Mouse (Mus musculus) hindbrain, embryonic 14.5 days (tissue): ENCODE results near the gene Nuak2. TPM values are rescaled to one million over a fixed set of nuclear protein-coding genes. Genes with fewer than 3 reads are reported as not detected.
A peak's percentile ranks its signal among the peaks of the same experiment; 100 is the strongest.

Experiments used
- ATAC-seq: fragments of 200-750 bp; cut with Nextera tagmentation; 2 replicates; pipeline ENCODE4 v1.8.0; 2017; ENCODE audit warnings: moderate number of reproducible peaks, mild to moderate bottlenecking, moderate TSS enrichment, moderate library complexity; ENCODE audit not compliant: low FRiP score
- DNase-seq: peaks from one replicate; pipeline ENCODE4 v3.0.0-alpha.2; 2015; ENCODE audit warnings: low spot score
- H3K27ac ChIP-seq: fragments of 300-500 bp; sonication (generic); 2 replicates; pipeline ENCODE4 v1.5.1; 2014; ENCODE audit warnings: mild to moderate bottlenecking, moderate library complexity
- H3K27me3 ChIP-seq: fragments of 300-500 bp; sonication (generic); 2 replicates; pipeline ENCODE4 v1.6.1; 2014; ENCODE audit warnings: mild to moderate bottlenecking, low read length, mixed read lengths; ENCODE audit not compliant: control insufficient read depth, insufficient read depth
- H3K36me3 ChIP-seq: fragments of 300-500 bp; sonication (generic); replicated peaks from 2 replicates; pipeline ENCODE4 v1.6.1; 2014; ENCODE audit not compliant: control insufficient read depth, insufficient read depth
- H3K4me1 ChIP-seq: fragments of 300-500 bp; sonication (generic); replicated peaks from 2 replicates; pipeline ENCODE4 v1.6.1; 2014; ENCODE audit warnings: antibody characterized with exemption, low read length, mixed read lengths; ENCODE audit not compliant: control insufficient read depth, insufficient read depth
- H3K4me2 ChIP-seq: fragments of 300-500 bp; sonication (generic); replicated peaks from 2 replicates; pipeline ENCODE4 v1.6.1; 2014; ENCODE audit warnings: mild to moderate bottlenecking, moderate library complexity
- H3K4me3 ChIP-seq: fragments of 300-500 bp; sonication (generic); replicated peaks from 2 replicates; pipeline ENCODE4 v1.5.1; 2014; ENCODE audit warnings: mild to moderate bottlenecking, low read length
- H3K9ac ChIP-seq: fragments of 300-500 bp; sonication (generic); 2 replicates; pipeline ENCODE4 v1.6.1; 2014
- H3K9me3 ChIP-seq: fragments of 300-500 bp; sonication (generic); 2 replicates; pipeline ENCODE4 v1.6.1; 2016; ENCODE audit warnings: low read length; ENCODE audit not compliant: control insufficient read depth
- WGBS: fragments of 180-500 bp; shearing (Covaris S2); extraction: QIAGEN DNeasy Blood & Tissue Kit; methylation state at CpG from one replicate; pipeline ENCODE4 v1.1.7; 2014; 5-methylcytosine and 5-hydroxymethylcytosine counted together
- polyA plus RNA-seq: library from polyadenylated mRNA; unstranded; fragments of >200 nt; fragmentation: Nextera tagmentation; extraction: Ambion mirVana; gene quantifications from 2 replicates; pipeline ENCODE4 v1.2.1, GENCODE M21; 2014

Gene Nuak2
- polyA plus RNA-seq, 1 experiment from 2014 or later = 10.7 TPM

- no peak overlapping the region for H3K27ac ChIP-seq
- 0 out of 2 replicates have a peak, but pooled peaks cover 7% of the 10 kb centered on the region for H3K9me3 ChIP-seq
- DNase-seq (no peak), ATAC-seq (no peak)
- H3K4me2 ChIP-seq = no peak overlapping the region
- H3K4me1 ChIP-seq = 0 out of 2 replicates have a peak, but pooled peaks cover 7% of the 10 kb centered on the region
- WGBS = 79% methylated on average over 5 of the region's 5 CpGs
- no peaks in the 10 kb centered on the region for H3K27me3 ChIP-seq
- peaks cover 18% of the 10 kb centered on the region for H3K36me3 ChIP-seq
- H3K4me3 ChIP-seq = no peak overlapping the region
- H3K9ac ChIP-seq = no peak overlapping the region
Observed at GRCm38 (mm10) chr1:132353389-132353788, 37.5 kb downstream of the Nuak2 start.

- no peaks in the 10 kb centered on the region for H3K27me3 ChIP-seq
- 0 out of 2 replicates have a peak, but pooled peaks cover 7% of the 10 kb centered on the region for H3K4me1 ChIP-seq
- DNase-seq (no peak), ATAC-seq (no peak)
- H3K9ac ChIP-seq = no peak overlapping the region
- H3K4me3 ChIP-seq = no peak overlapping the region
- WGBS = 82% methylated on average over 9 of the region's 9 CpGs
- H3K27ac ChIP-seq = no peak overlapping the region
- H3K36me3 ChIP-seq = peaks cover 27% of the 10 kb centered on the region
- 0 out of 2 replicates have a peak, but pooled peaks cover 7% of the 10 kb centered on the region for H3K9me3 ChIP-seq
- H3K4me2 ChIP-seq = no peak overlapping the region
Observed at GRCm38 (mm10) chr1:132354234-132354633, 38.3 kb downstream of the Nuak2 start.

- no peak overlapping the region for H3K4me2 ChIP-seq
- DNase-seq = no peak
- 0 out of 2 replicates have a peak, but pooled peaks have one; percentile 15 for ATAC-seq
- peaks cover 36% of the 10 kb centered on the region for H3K36me3 ChIP-seq
- 40% methylated on average over 6 of the region's 6 CpGs for WGBS
- 0 out of 2 replicates have a peak, but pooled peaks cover 7% of the 10 kb centered on the region for H3K4me1 ChIP-seq
- H3K27me3 ChIP-seq = no peaks in the 10 kb centered on the region
- no peak overlapping the region for H3K4me3 ChIP-seq
- 0 out of 2 replicates have a peak, but pooled peaks cover 7% of the 10 kb centered on the region for H3K9me3 ChIP-seq
- H3K27ac ChIP-seq = peak overlapping the region; percentile 56; the same call in 1 of the 2 replicates
- peak overlapping the region; percentile 31; the same call in 1 of the 2 replicates for H3K9ac ChIP-seq
Observed at GRCm38 (mm10) chr1:132355162-132355601, 39.3 kb downstream of the Nuak2 start.

GRCm38 (mm10) chr1:132355841-132356242 is 39.9 kb downstream of the Nuak2 start:
- WGBS = 0% methylated on average over 3 of the region's 3 CpGs
- Histone ChIP-seq H3K36me3 (peaks cover 43% of the 10 kb centered on the region), H3K9ac (peak overlapping the region; percentile 31; the same call in 1 of the 2 replicates), H3K4me1 (0 out of 2 replicates have a peak, but pooled peaks cover 7% of the 10 kb centered on the region), H3K4me3 (no peak overlapping the region), H3K27me3 (no peaks in the 10 kb centered on the region), H3K4me2 (no peak overlapping the region), H3K9me3 (0 out of 2 replicates have a peak, but pooled peaks cover 4% of the 10 kb centered on the region), H3K27ac (peak overlapping the region; percentile 56)
- DNase-seq (peak; percentile 97), ATAC-seq (peak; percentile 65)

DNA sequence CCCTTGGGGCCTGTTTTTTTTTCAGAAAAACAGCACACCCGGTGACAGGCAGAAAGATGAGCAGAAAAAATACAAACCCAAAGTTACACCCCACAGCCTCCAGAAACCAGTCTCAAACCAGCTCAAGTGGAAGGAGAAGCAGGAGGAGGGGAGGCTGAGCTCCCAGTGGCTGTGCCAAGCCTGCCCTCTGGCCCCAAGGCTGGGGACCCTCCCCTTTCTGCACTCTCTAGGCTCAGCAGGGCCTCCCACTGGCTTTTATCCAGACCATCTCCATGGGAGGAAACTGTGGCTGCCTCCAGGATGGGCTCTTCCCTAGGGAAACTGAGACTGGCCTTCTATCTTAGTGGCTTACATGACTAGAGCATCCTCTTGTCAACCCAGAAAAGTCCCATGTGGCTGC is 40.9 kb downstream of the Nuak2 start:
- 0 out of 2 replicates have a peak, but pooled peaks cover 7% of the 10 kb centered on the region for H3K4me1 ChIP-seq
- H3K27ac ChIP-seq = no peak overlapping the region
- DNase-seq = no peak
- ATAC-seq = no peak
- H3K9ac ChIP-seq = no peak overlapping the region
- whole genome bisulfite sequencing = 61% methylated on average over 1 of the region's 1 CpGs
- H3K36me3 ChIP-seq = peaks cover 47% of the 10 kb centered on the region
- no peak overlapping the region for H3K4me3 ChIP-seq
- H3K9me3 ChIP-seq = no peaks in the 10 kb centered on the region
- H3K4me2 ChIP-seq = no peak overlapping the region
- H3K27me3 ChIP-seq = no peaks in the 10 kb centered on the region

- H3K27ac ChIP-seq = no peak overlapping the region
- H3K36me3 ChIP-seq = peaks cover 43% of the 10 kb centered on the region
- H3K9ac ChIP-seq = no peak overlapping the region
- ATAC-seq = no peak
- WGBS = 88% methylated on average over 6 of the region's 6 CpGs
- no peak overlapping the region for H3K4me3 ChIP-seq
- H3K9me3 ChIP-seq = no peaks in the 10 kb centered on the region
- H3K27me3 ChIP-seq = no peaks in the 10 kb centered on the region
- H3K4me1 ChIP-seq = no peaks in the 10 kb centered on the region
- no peak overlapping the region for H3K4me2 ChIP-seq
- DNase-seq = no peak
Observed at GRCm38 (mm10) chr1:132361959-132362358, 46.0 kb downstream of the Nuak2 start.

- Histone ChIP-seq H3K4me3 (no peak overlapping the region), H3K27me3 (no peaks in the 10 kb centered on the region), H3K9ac (no peak overlapping the region), H3K4me2 (no peak overlapping the region), H3K9me3 (no peaks in the 10 kb centered on the region), H3K4me1 (no peaks in the 10 kb centered on the region), H3K36me3 (peaks cover 22% of the 10 kb centered on the region), H3K27ac (no peak overlapping the region)
- DNase-seq = no peak
- 92% methylated on average over 3 of the region's 3 CpGs for WGBS
- ATAC-seq = no peak
Observed at GRCm38 (mm10) chr1:132364388-132364787, 48.5 kb downstream of the Nuak2 start.

GRCm38 (mm10) chr1:132364896-132365557 is 49.1 kb downstream of the Nuak2 start:
- Histone ChIP-seq H3K9me3 (no peaks in the 10 kb centered on the region), H3K36me3 (peaks cover 15% of the 10 kb centered on the region), H3K27ac (no peak overlapping the region), H3K4me2 (no peak overlapping the region), H3K27me3 (no peaks in the 10 kb centered on the region), H3K9ac (no peak overlapping the region), H3K4me1 (no peaks in the 10 kb centered on the region), H3K4me3 (no peak overlapping the region)
- DNase-seq (no peak), ATAC-seq (no peak)
- 87% methylated on average over 7 of the region's 7 CpGs for WGBS

DNA sequence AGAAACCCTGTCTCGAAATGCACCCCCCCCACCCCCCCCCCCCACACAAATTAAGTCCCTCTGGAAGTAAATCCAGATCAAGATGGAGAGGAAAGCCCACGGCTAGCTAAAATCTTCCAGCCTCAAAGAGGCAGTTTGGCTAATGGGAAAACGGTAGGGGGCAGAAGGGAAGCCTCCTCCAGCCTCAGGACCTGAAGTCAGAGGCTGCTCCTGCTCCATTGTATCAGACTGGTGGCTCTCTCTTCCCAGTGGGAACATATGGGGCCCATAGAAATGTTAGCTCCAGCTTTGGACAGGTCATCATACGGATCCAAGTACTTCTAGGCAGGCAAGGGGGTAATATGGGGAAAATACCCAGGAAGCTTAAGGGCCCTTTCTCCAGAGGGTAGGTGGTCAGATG is 49.7 kb downstream of the Nuak2 start:
- H3K4me1 ChIP-seq = peaks cover under 1% of the 10 kb centered on the region; the same call in 1 of the 2 replicates
- peaks cover 9% of the 10 kb centered on the region for H3K36me3 ChIP-seq
- WGBS = 62% methylated on average over 4 of the region's 4 CpGs
- H3K27me3 ChIP-seq = no peaks in the 10 kb centered on the region
- ATAC-seq = no peak
- no peak overlapping the region for H3K4me2 ChIP-seq
- no peak overlapping the region for H3K9ac ChIP-seq
- no peaks in the 10 kb centered on the region for H3K9me3 ChIP-seq
- DNase-seq = no peak
- no peak overlapping the region for H3K4me3 ChIP-seq
- no peak overlapping the region for H3K27ac ChIP-seq
